Mouse (Mus musculus) CH12F3 (cell line): ENCODE data around the gene 3110082I17Rik.

ENCODE experiments used
- in situ Hi-C: fragments of 300-500 bp; cut with MboI; formaldehyde crosslinking; loops from 2 replicates; pipeline ENCODE4 v1.14.3; 2020; ENCODE audit warnings: low sequenced_read_pairs

Gene 3110082I17Rik

GRCm38 (mm10) chr5:139455166-139455565 lies 5.2 kb downstream of the 3110082I17Rik start:
- in situ Hi-C loops: no loop called here

- in situ Hi-C loops: no loop called here
These were observed 7.3 kb downstream of the 3110082I17Rik start for GRCm38 (mm10) chr5:139453031-139453430.

GRCm38 (mm10) chr5:139449926-139450325 lies 10.4 kb downstream of the 3110082I17Rik start:
- in situ Hi-C loops: no loop called here

- in situ Hi-C loops: no loop called here
These were observed 11.1 kb downstream of the 3110082I17Rik start for GRCm38 (mm10) chr5:139449161-139449791.

- in situ Hi-C loops: no loop called here
These were observed 12.3 kb downstream of the 3110082I17Rik start for GRCm38 (mm10) chr5:139448025-139448424.

- in situ Hi-C loops: no loop called here
These were observed 15.1 kb downstream of the 3110082I17Rik start for GRCm38 (mm10) chr5:139445258-139445657.

GRCm38 (mm10) chr5:139442962-139443361 lies 17.4 kb downstream of the 3110082I17Rik start:
- in situ Hi-C loops: no loop called here

GRCm38 (mm10) chr5:139442428-139442827 lies 17.9 kb downstream of the 3110082I17Rik start:
- in situ Hi-C loops: no loop called here

GRCm38 (mm10) chr5:139441726-139442018 lies 18.7 kb downstream of the 3110082I17Rik start:
- in situ Hi-C loops: no loop called here

- in situ Hi-C loops: no loop called here
These were observed 19.2 kb downstream of the 3110082I17Rik start for GRCm38 (mm10) chr5:139440926-139441725.

GRCm38 (mm10) chr5:139440451-139440850 lies 19.9 kb downstream of the 3110082I17Rik start:
- in situ Hi-C loops: no loop called here

GRCm38 (mm10) chr5:139438440-139438839 lies 21.9 kb downstream of the 3110082I17Rik start:
- in situ Hi-C loops: no loop called here

GRCm38 (mm10) chr5:139437769-139438168 lies 22.6 kb downstream of the 3110082I17Rik start:
- in situ Hi-C loops: no loop called here

GRCm38 (mm10) chr5:139434940-139435339 lies 25.4 kb downstream of the 3110082I17Rik start:
- in situ Hi-C loops: no loop called here

GRCm38 (mm10) chr5:139433842-139434568 lies 26.3 kb downstream of the 3110082I17Rik start:
- in situ Hi-C loops: no loop called here

- in situ Hi-C loops: no loop called here
These were observed 27.4 kb downstream of the 3110082I17Rik start for GRCm38 (mm10) chr5:139432747-139433508.

- in situ Hi-C loops: no loop called here
These were observed 28.0 kb downstream of the 3110082I17Rik start for GRCm38 (mm10) chr5:139432333-139432732.

GRCm38 (mm10) chr5:139429818-139430341 lies 30.4 kb downstream of the 3110082I17Rik start:
- in situ Hi-C loops: no loop called here

- in situ Hi-C loops: no loop called here
These were observed 32.3 kb downstream of the 3110082I17Rik start for GRCm38 (mm10) chr5:139427989-139428388.

GRCm38 (mm10) chr5:139427001-139427400 lies 33.3 kb downstream of the 3110082I17Rik start:
- in situ Hi-C loops: no loop called here

GRCm38 (mm10) chr5:139425198-139425597 lies 35.1 kb downstream of the 3110082I17Rik start:
- in situ Hi-C loops: no loop called here
